ENCODE assay signal across 25 mouse cellular contexts in the genomic region with DNA sequence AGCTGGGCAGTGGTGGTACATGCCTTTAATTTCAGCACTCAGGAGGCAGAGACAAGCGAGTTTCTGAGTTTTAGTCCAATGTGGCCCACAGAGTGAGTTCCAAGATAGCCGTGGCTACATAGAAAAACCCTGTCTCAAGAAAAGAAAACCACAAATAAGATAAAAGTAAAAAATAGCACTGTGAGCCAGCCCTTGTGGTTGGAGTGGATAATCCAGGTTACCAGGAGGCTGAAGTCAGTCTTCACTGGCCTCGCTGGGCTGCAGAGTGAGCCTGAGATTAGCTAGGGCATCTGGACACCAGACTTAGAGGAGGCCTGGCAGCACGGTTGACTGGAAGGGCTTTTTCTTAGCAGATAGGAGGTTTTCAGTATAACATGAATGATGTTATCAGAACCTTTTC. TPM values are rescaled to one million over a fixed set of nuclear protein-coding genes. Genes with fewer than 3 reads are reported as not detected.
A peak's percentile ranks its signal among the peaks of the same experiment; 100 is the strongest.
DNase-seq lines count a peak whose midpoint lies in the region; ATAC-seq and TF ChIP-seq lines count a peak whose summit lies in the region.
"Had no signal": no experiment of that assay in that cellular context is flagged by ENCODE, and none has a peak within 500 bp of the region (broad histone marks: within the 10 kb centered on the region; RNA-seq: fewer than 3 reads in every experiment).

No protein-coding gene starts in this region.

- no peak overlapping the region for H3K4me3 ChIP-seq in MEL (ENCODE audit: control insufficient read depth in 1 of 2, insufficient read depth in 1 of 2, low read depth in 2 of 2, low read length in 2 of 2)
- no peak overlapping the region for H3K4me3 ChIP-seq in liver, embryonic 12.5 days
- no peak overlapping the region for H3K4me3 ChIP-seq in cerebellum, adult 2 months (replicated peaks; ENCODE audit: insufficient read depth, low read depth, low read length)
- H3K4me3 ChIP-seq: embryonic facial prominence, embryonic 10.5 days; forebrain, embryonic 10.5 days; hindbrain, embryonic 12.5 days; midbrain, embryonic 15.5 days; neural tube, embryonic 13.5 days; stomach, embryonic 15.5 days had no signal

- 22% methylated on average over 4 of the region's 4 CpGs for WGBS in liver, embryonic 12.5 days (ENCODE audit: insufficient replicate concordance)
- WGBS in cerebellum, adult 2 months = 80% methylated on average over 4 of the region's 4 CpGs

- peaks cover 25 to 33% of the 10 kb centered on the region in 2 experiments for H3K36me3 ChIP-seq in MEL (ENCODE audit: control insufficient read depth in 1 of 2, insufficient read depth in 2 of 2, low read length in 2 of 2)
- H3K36me3 ChIP-seq in liver, embryonic 12.5 days = peaks cover 87% of the 10 kb centered on the region

- peak; percentile 39 to 45; a peak in 2 of 4 replicates for TF ChIP-seq EP300 in MEL (IDR thresholded peaks at IDR 0.05; ENCODE audit: low read depth in 1 of 2, low read length in 2 of 2)

- H3K9ac ChIP-seq in MEL (ENCODE audit: control insufficient read depth, low read depth, low read length, poor library complexity, severe bottlenecking) = no peak overlapping the region
- no peak overlapping the region; the same call in 1 of the 2 replicates for H3K9ac ChIP-seq in liver, embryonic 12.5 days
- H3K9ac ChIP-seq: hindbrain, embryonic 12.5 days; midbrain, embryonic 15.5 days; neural tube, embryonic 13.5 days; stomach, embryonic 15.5 days had no signal

- H3K79me2 ChIP-seq in MEL (ENCODE audit: control insufficient read depth, insufficient read depth, low read length, poor library complexity) = peaks cover 31% of the 10 kb centered on the region

- no peak for TF ChIP-seq POLR2A in MEL (IDR thresholded peaks at IDR 0.05; ENCODE audit: control insufficient read depth in 1 of 2, insufficient read depth in 1 of 2, low read depth in 1 of 2, low read length in 2 of 2, poor library complexity in 1 of 2)
- no peak for TF ChIP-seq POLR2A in cerebellum, adult 2 months (IDR thresholded peaks at IDR 0.05; ENCODE audit: borderline replicate concordance, insufficient read depth, low read length)

- H3K4me1 ChIP-seq in MEL (ENCODE audit: control insufficient read depth in 1 of 2, insufficient read depth in 2 of 2, low read length in 2 of 2) = peaks cover 0 to 5% of the 10 kb centered on the region in 2 experiments; a peak in 1 of 4 replicates
- H3K4me1 ChIP-seq in liver, embryonic 12.5 days = peaks cover 31% of the 10 kb centered on the region
- H3K4me1 ChIP-seq in cerebellum, adult 2 months (ENCODE audit: control insufficient read depth, insufficient read depth, low read length) = no peaks in the 10 kb centered on the region
- H3K4me1 ChIP-seq: stomach, embryonic 15.5 days had no signal

- H3K4me2 ChIP-seq in liver, embryonic 12.5 days = no peak overlapping the region
- H3K4me2 ChIP-seq: hindbrain, embryonic 12.5 days; midbrain, embryonic 15.5 days; neural tube, embryonic 13.5 days; stomach, embryonic 15.5 days had no signal

- 0 out of 2 replicates have a peak overlapping the region, but pooled peaks have one; percentile 9 for H3K27ac ChIP-seq in MEL (ENCODE audit: control insufficient read depth, low read depth, low read length)
- H3K27ac ChIP-seq in liver, embryonic 12.5 days = peak overlapping the region; percentile 15; the same call in 1 of the 2 replicates
- no peak overlapping the region for H3K27ac ChIP-seq in cerebellum, adult 2 months (ENCODE audit: insufficient read depth, low read length)
- H3K27ac ChIP-seq: embryonic facial prominence, embryonic 10.5 days; forebrain, embryonic 10.5 days; hindbrain, embryonic 12.5 days; midbrain, embryonic 15.5 days; neural tube, embryonic 13.5 days; stomach, embryonic 15.5 days had no signal

- no peaks in the 10 kb centered on the region for H3K9me3 ChIP-seq in MEL (replicated peaks; ENCODE audit: insufficient read depth, low read length)
- no peaks in the 10 kb centered on the region for H3K9me3 ChIP-seq in liver, embryonic 12.5 days (replicated peaks)
- H3K9me3 ChIP-seq: embryonic facial prominence, embryonic 10.5 days; forebrain, embryonic 10.5 days; hindbrain, embryonic 12.5 days; midbrain, embryonic 15.5 days; neural tube, embryonic 13.5 days; stomach, embryonic 15.5 days had no signal

- DNase-seq in 3T3-L1 (ENCODE audit: low read depth, low spot score) = peak; percentile 12
- DNase-seq in MEL (ENCODE audit: low read depth, low spot score) = peak; percentile 71
- no peak for DNase-seq in adrenal gland, adult 2 months
- no peak for DNase-seq in cerebellum, adult 2 months
- DNase-seq in cerebellum, postnatal 36 days = no peak
- DNase-seq: adrenal gland, postnatal 10 days; cerebellum, adult 9-10 months; gastrocnemius, postnatal 14 days; heart, adult 18-20 months; kidney, adult 11 months; layer of hippocampus, adult 9-11 months; lung, adult 18-20 months; lung, postnatal 14 days; thymus, postnatal 25 days had no signal

- ATAC-seq in liver, embryonic 12.5 days = no peak; the same call in 1 of the 2 replicates
- ATAC-seq in megakaryocyte, adult 5-6 weeks (ENCODE audit: poor library complexity, severe bottlenecking) = peak; percentile 38; the same call in 1 of the 2 replicates
- no peak for ATAC-seq in granulocyte monocyte progenitor cell, adult 5-6 weeks (replicated peaks; ENCODE audit: poor library complexity, severe bottlenecking)
- ATAC-seq: activated CD4-positive, CD25-positive, alpha-beta regulatory T cell, adult 4 months; forebrain, embryonic 16.5 days; midbrain, embryonic 15.5 days had no signal

- no peaks in the 10 kb centered on the region for H3K27me3 ChIP-seq in MEL (ENCODE audit: control insufficient read depth in 1 of 2, insufficient read depth in 2 of 2, low read length in 2 of 2)
- no peaks in the 10 kb centered on the region for H3K27me3 ChIP-seq in liver, embryonic 12.5 days (replicated peaks)
- no peaks in the 10 kb centered on the region for H3K27me3 ChIP-seq in cerebellum, adult 2 months (ENCODE audit: control insufficient read depth, insufficient read depth, low read length)
- H3K27me3 ChIP-seq: hindbrain, embryonic 12.5 days; midbrain, embryonic 15.5 days; neural tube, embryonic 13.5 days; stomach, embryonic 15.5 days had no signal

- TF ChIP-seq CTCF in MEL (IDR thresholded peaks at IDR 0.05 in 2 of 3, conservative IDR thresholded peaks at IDR 0.05 in 1 of 3; ENCODE audit: control insufficient read depth in 1 of 3, insufficient read depth in 1 of 3, low read depth in 2 of 3, low read length in 3 of 3, poor library complexity in 1 of 3, severe bottlenecking in 1 of 3) = no peak
- TF ChIP-seq CTCF in cerebellum, adult 2 months (IDR thresholded peaks at IDR 0.05; ENCODE audit: borderline replicate concordance, insufficient read depth, low read depth, low read length) = no peak

- no peak for TF ChIP-seq RAD21 in MEL (IDR thresholded peaks at IDR 0.05; ENCODE audit: low read depth, low read length)

TF ChIP-seq in MEL, 35 proteins besides CTCF, POLR2A, EP300 and RAD21 (continues in another document):
- no peak for TF ChIP-seq ZKSCAN1 (IDR thresholded peaks at IDR 0.05; ENCODE audit: low read depth, low read length)
- peak; percentile 34; the same call in 1 of the 2 replicates for TF ChIP-seq TCF12 (IDR thresholded peaks at IDR 0.05; ENCODE audit: low read depth, low read length)
- TF ChIP-seq HCFC1 (IDR thresholded peaks at IDR 0.05; ENCODE audit: low read depth, low read length) = no peak
- TF ChIP-seq SIN3A (IDR thresholded peaks at IDR 0.05; ENCODE audit: low read length) = peak; percentile 52; the same call in 1 of the 2 replicates
- TF ChIP-seq MXI1 (IDR thresholded peaks at IDR 0.05; ENCODE audit: low read depth, low read length) = peak; percentile 36; the same call in 1 of the 2 replicates
- no peak for TF ChIP-seq NELFE (IDR thresholded peaks at IDR 0.05; ENCODE audit: low read depth, low read length)
- TF ChIP-seq MAFK (IDR thresholded peaks at IDR 0.05; ENCODE audit: borderline replicate concordance, low read depth, low read length) = peak; percentile 32; the same call in 1 of the 2 replicates
- TF ChIP-seq TAL1 (IDR thresholded peaks at IDR 0.05; ENCODE audit: low read length) = peak; percentile 55; the same call in 1 of the 2 replicates
- no peak for TF ChIP-seq ZC3H11A (IDR thresholded peaks at IDR 0.05; ENCODE audit: low read depth, low read length)
- TF ChIP-seq JUND (IDR thresholded peaks at IDR 0.05; ENCODE audit: low read depth, low read length) = no peak
- TF ChIP-seq RCOR1 (IDR thresholded peaks at IDR 0.05; ENCODE audit: low read depth, low read length) = peak; percentile 77
- TF ChIP-seq MYC (IDR thresholded peaks at IDR 0.05; ENCODE audit: low read depth, low read length) = 0 out of 2 replicates have a peak, but pooled peaks have one; percentile 18
- no peak for TF ChIP-seq MAZ (IDR thresholded peaks at IDR 0.05; ENCODE audit: low read depth, low read length)
- no peak for TF ChIP-seq POLR2AphosphoS2 (IDR thresholded peaks at IDR 0.05; ENCODE audit: low read length)

RNA-seq across cellular contexts. Expression of a gene that starts 21.5 kb away (rescaled TPM):
- 113 and 126 TPM in 2 replicates for total RNA-seq in MEL (2012; rRNA removed)
- polyA plus RNA-seq in MEL (2012; ENCODE audit: insufficient read depth in 1 of 2, insufficient read length in 2 of 2, low read depth in 1 of 2, low replicate concordance in 2 of 2, missing spikeins in 1 of 2) = 100 to 1,000 TPM in 1 of 2 experiments, not detected in 1; 113 TPM
- 65.2 and 68.1 TPM in 2 replicates for polyA plus RNA-seq in liver, embryonic 12.5 days (2016; fragmentation: Nextera tagmentation; extraction: Ambion mirVana)
- total RNA-seq in megakaryocyte, adult 5-6 weeks (2015) = 29.6 and 29.8 TPM in 2 replicates
- 25.4 and 27.1 TPM in 2 replicates for total RNA-seq in megakaryocyte, adult 5-6 weeks (2017)
- 100 to 1,000 TPM in 1 of 2 experiments, 10 to 100 TPM in 1; 92.7 to 102 TPM for total RNA-seq in adrenal gland, adult 2 months (2021)
- polyA plus RNA-seq in adrenal gland, adult 2 months (2012; rRNA removed) = 52.9 and 68.1 TPM in 2 replicates
- 154 and 155 TPM in 2 replicates for polyA plus RNA-seq in cerebellum, adult 2 months (2012; rRNA removed)
- total RNA-seq in granulocyte monocyte progenitor cell, adult 5-6 weeks (2014; fragmentation: Nextera tagmentation) = 137 and 141 TPM in 2 replicates
- total RNA-seq in granulocyte monocyte progenitor cell, adult 5-6 weeks (2017) = 42.6 and 65.7 TPM in 2 replicates

RNA-seq across cellular contexts. Expression of a gene that starts 21.6 kb away (rescaled TPM):
- total RNA-seq in MEL (2012; rRNA removed) = 35.5 and 41.4 TPM in 2 replicates
- 100 to 1,000 TPM in 1 of 2 experiments, 10 to 100 TPM in 1; 79.0 to 488 TPM for polyA plus RNA-seq in MEL (2012; ENCODE audit: insufficient read depth in 1 of 2, insufficient read length in 2 of 2, low read depth in 1 of 2, low replicate concordance in 2 of 2, missing spikeins in 1 of 2)
- 69.2 and 71.6 TPM in 2 replicates for polyA plus RNA-seq in liver, embryonic 12.5 days (2016; fragmentation: Nextera tagmentation; extraction: Ambion mirVana)
- 52.4 and 55.5 TPM in 2 replicates for total RNA-seq in megakaryocyte, adult 5-6 weeks (2015)
- total RNA-seq in megakaryocyte, adult 5-6 weeks (2017) = 27.4 and 45.0 TPM in 2 replicates
- total RNA-seq in adrenal gland, adult 2 months (2021) = 10 to 100 TPM; 46.1 to 58.3 TPM
- polyA plus RNA-seq in adrenal gland, adult 2 months (2012; rRNA removed) = 20.8 and 26.4 TPM in 2 replicates
- polyA plus RNA-seq in cerebellum, adult 2 months (2012; rRNA removed) = 21.7 and 23.1 TPM in 2 replicates
- 103 and 108 TPM in 2 replicates for total RNA-seq in granulocyte monocyte progenitor cell, adult 5-6 weeks (2014; fragmentation: Nextera tagmentation)
- 59.9 and 70.0 TPM in 2 replicates for total RNA-seq in granulocyte monocyte progenitor cell, adult 5-6 weeks (2017)

Comparison
In these comparisons a context has a peak if more than half of its experiments do, and no peak if none do; other contexts are left out.
1. DNase-seq: peak in 3T3-L1 (single experiment) and MEL (single experiment); none in adrenal gland, adult 2 months (single experiment), cerebellum, adult 2 months (0 of 2) and cerebellum, postnatal 36 days (0 of 2).